Mouse (Mus musculus): ENCODE results near the gene Strada.
"Not testable (repeated sequence)": the region's sequence is repeated elsewhere in the genome, so short reads cannot be mapped to it uniquely, and the experiment has no call there.

Gene Strada

GRCm38 (mm10) chr11:106156257-106156656 is 45.7 kb downstream of the Strada start:
- peak in 1 of 2 experiments; percentile 15 for DNase-seq (ENCODE audit: low spot score in 2 of 2)

GRCm38 (mm10) chr11:106155761-106156160 is 46.2 kb downstream of the Strada start:
- peak in 1 of 2 experiments; percentile 12 for DNase-seq (ENCODE audit: low spot score in 2 of 2)

GRCm38 (mm10) chr11:106154770-106155169 is 47.2 kb downstream of the Strada start:
- peak in 1 of 2 experiments; percentile 18 for DNase-seq (ENCODE audit: low spot score in 2 of 2)

GRCm38 (mm10) chr11:106154091-106154490 is 47.9 kb downstream of the Strada start:
- DNase-seq (ENCODE audit: low spot score in 2 of 2): no peak

- peak in 1 of 2 experiments; percentile 10 for DNase-seq (ENCODE audit: low spot score in 2 of 2)
Measured at GRCm38 (mm10) chr11:106152132-106152531, 49.8 kb downstream of the Strada start.

GRCm38 (mm10) chr11:106151219-106151618 is 50.7 kb downstream of the Strada start:
- DNase-seq (ENCODE audit: low spot score in 2 of 2): no peak

- DNase-seq (ENCODE audit: low spot score in 2 of 2): peak; percentile 17 to 65
Measured at GRCm38 (mm10) chr11:106134580-106135528, 67.1 kb downstream of the Strada start.

- no peak for DNase-seq (ENCODE audit: low spot score in 2 of 2)
Measured at GRCm38 (mm10) chr11:106132516-106132915, 69.5 kb downstream of the Strada start.

- DNase-seq (ENCODE audit: low spot score in 2 of 2): no peak
Measured at GRCm38 (mm10) chr11:106129477-106129876, 72.5 kb downstream of the Strada start.

- DNase-seq (ENCODE audit: low spot score in 2 of 2): not testable (repeated sequence)
Measured at GRCm38 (mm10) chr11:106126727-106127373, 75.1 kb downstream of the Strada start.

- DNase-seq (ENCODE audit: low spot score in 2 of 2): no peak
Measured at GRCm38 (mm10) chr11:106125827-106126226, 76.1 kb downstream of the Strada start.

GRCm38 (mm10) chr11:106124784-106125183 is 77.2 kb downstream of the Strada start:
- no peak for DNase-seq (ENCODE audit: low spot score in 2 of 2)

- DNase-seq (ENCODE audit: low spot score in 2 of 2): peak; percentile 12 to 46
Measured at GRCm38 (mm10) chr11:106122736-106123135, 79.2 kb downstream of the Strada start.

- no peak for DNase-seq (ENCODE audit: low spot score in 2 of 2)
Measured at GRCm38 (mm10) chr11:106122221-106122620, 79.7 kb downstream of the Strada start.
